Mouse (Mus musculus) T-cell, adult 2 months (primary cell): ENCODE measurements around the gene Taf6l.

Experiments used
- DNase-seq: peaks from one replicate; pipeline ENCODE4 v3.0.0; 2022; ENCODE audit warnings: low spot score

Gene Taf6l

DNA sequence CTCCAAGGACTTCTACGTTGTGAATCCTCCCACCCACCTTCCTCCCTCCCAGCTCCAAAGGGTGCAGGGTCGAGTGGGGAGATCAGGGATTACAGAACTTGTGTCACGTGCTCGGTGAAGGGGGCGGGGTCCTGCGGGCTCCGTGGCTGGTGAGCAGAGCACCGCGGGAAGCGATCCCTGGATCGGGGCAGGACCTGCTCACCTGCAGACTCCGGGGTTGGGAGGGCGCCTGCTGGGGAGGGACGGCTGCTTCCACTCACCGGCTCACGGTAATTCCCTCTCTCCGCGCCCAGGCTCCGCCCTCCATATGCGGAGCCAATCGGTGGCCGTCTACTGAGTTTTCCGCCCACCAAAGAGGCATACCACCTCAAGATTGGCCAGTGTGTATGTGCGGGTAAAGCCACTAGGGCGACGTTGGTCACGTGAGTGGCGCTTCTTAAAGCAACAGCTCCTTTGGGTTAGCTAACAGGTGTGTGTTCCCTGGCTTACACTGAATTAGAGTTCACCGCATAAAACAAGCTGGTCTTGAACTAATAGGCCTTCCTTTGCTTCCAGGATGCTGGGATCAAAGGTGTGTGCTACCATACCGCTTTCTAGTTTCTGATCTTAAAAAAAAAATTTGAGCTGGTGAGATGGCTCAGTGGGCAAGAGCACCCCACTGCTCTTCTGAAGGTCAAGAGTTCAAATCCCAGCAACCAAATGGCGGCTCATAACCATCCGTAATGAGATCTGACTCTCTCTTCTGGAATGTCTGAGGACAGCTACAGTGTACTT lies at the start of gene Taf6l:
Gene Taf6l (minus strand): TSS at position 410 of the 774 bp plus-strand sequence.
- DNase-seq: peak; percentile 93

GRCm38 (mm10) chr19:8832971-8833370 lies 46.8 kb upstream of the Taf6l start:
- no peak for DNase-seq

DNA sequence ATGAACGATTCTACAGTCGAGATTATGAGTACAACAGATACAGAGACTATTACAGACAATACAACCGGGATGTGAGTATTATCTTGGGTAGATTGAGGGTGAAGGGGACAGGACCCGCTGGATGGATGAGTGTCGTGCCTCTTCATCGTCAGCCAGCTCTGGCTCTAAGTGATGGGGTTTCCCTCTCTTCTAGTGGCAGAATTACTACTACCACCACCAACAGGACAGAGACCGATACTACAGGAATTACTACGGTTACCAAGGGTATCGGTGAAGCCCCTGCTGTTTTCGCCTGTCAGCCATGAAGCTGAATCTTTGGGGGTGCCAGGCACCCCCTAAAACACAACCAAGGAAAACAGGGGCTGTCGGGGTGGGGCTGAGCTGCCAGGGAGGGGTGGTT lies 45.0 kb upstream of the Taf6l start:
- no peak for DNase-seq

DNA sequence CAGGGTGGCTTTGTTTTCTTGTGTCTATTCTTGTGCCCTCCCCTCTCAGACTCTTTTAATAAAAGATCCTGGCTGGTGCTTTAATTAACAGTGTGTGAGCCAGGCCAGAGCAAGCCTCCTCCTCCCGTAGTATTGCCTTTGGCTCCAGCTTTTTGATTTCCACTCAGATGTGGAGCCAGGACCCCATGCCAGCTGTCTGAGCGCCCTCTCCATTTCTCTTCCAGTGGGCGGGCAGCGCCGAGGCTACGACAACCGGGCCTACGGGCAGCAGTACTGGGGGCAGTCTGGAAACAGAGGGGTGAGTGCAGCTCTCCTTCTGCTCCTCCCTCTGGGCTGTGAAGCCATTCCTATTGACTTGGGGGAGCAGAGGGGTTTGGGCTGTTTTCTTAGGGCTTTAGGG lies 44.4 kb upstream of the Taf6l start:
- no peak for DNase-seq

- DNase-seq: no peak
Measured at GRCm38 (mm10) chr19:8829660-8830059, 43.4 kb upstream of the Taf6l start, which contains the start of gene AC129217.1. TSS of gene AC129217.1 (plus strand) at chr19:8829773.

DNA sequence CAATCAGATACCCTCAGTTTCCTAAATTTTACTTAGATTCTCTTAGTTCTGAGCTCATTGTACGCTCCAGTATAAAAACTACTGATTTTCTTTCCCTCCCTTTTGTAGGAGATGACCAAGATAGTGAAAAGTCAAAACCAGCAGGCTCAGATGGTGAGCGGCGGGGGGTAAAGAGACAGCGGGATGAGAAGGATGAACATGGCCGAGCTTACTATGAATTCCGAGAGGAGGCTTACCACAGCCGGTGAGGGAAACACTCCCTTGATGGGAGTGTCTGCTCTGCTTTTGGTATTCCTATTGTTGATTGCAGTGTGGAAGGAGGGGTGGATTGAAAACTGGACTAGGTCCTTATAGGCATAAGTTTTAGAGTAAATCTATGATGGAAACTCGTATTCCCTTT lies 36.5 kb upstream of the Taf6l start:
- DNase-seq: no peak

DNA sequence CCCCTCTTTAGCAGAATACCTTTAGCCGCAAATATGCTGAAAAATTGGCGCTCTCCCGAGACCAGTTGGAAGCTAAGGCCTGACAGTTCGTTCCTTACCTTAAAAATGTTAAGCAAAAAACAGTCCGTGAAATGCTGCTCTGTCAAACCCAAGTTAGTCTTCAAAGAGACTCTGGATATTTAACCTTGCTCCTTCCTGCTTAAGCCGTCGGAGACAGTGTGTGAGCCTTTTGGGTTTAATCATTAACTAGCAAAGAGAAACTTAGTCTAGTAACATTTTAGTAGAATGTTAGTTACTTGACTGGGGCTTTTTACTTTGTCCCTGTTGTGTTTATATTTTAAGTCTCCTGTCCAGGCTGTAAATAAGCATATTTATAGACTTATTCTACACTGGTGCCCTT lies 34.9 kb upstream of the Taf6l start:
- no peak for DNase-seq

- no peak for DNase-seq
Measured at GRCm38 (mm10) chr19:8820424-8820956, 34.3 kb upstream of the Taf6l start.

DNA sequence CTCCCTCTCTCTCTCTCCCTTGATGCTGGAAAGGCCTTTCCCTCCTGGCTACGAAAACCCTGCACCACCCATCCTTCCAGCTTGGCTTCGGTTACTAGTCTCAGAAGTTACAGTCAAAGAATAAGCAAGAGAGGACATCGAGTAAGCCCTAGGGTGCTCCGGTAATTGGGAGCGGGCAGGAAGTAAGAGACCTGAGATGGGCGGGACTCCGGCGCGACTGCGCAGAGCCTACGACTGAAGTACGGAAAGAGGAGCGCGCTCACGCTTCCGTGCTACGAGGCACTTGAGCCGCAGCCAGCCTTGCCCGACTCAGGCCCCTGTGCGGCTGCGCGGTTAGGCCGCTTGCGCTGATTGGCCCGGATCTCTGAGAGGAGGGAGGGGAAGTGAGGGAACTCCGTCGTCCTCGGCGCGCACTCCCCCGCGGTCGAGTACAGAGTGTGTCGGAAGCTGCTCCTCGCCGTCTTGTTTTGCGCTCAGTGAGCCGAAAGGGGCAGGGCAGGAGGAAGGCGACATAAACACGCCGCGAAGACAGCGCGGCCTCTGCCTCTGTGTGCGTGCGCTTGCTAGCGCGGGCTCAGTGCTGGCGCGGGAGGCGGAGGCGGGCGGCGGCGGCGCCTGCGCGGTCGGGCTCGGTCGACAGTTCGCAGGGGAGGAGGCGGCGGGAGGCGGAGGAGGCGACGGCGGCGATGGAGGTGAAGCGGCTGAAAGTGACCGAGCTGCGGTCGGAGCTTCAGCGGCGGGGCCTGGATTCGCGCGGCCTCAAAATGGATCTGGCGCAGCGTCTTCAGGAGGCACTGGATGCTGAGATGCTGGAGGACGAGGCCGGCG lies 33.6 kb upstream of the Taf6l start, which contains the start of gene Hnrnpul2:
Gene Hnrnpul2 (plus strand): TSS at position 415 of the 828 bp plus-strand sequence.
- DNase-seq: peak; percentile 100

DNA sequence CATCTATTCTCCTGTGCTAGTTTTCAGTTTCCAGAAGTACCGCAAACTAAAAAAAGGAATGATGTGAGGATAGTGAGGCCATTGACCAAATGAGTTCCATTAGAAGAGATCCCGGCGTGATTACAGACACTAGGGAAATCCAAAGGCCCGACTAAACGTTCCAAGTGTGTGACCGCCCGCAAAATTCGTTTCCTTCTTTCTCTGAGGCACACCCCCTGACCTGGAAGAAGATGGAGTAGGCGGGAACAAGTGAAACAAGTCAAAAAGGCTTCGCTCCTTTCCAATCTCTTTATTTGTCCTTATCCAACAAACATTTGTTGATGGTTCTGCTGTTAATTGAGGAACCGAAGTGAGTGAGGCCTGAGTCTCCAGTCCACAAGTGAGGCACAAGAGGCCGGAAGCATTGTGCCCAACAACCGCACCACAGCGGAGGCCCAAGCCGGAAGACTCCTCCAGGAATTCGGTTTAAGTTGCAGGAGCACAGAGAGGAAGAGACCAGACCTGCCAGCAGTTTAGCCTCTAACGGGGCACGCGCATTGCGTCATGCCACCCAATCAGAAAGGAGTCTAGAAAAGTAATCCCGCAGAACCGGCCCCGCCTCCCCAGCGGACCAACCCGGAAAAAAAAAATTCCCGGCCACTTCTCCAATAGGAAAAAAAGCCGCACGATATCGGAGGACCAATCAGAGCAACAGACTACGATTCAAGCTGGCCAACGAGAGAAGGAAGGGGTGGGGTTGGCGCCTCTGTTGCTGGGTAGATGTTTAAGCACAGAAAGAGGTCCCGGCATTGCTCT lies 32.8 kb upstream of the Taf6l start, which contains the start of gene Ttc9c:
Gene Ttc9c (minus strand): TSS at position 533 of the 795 bp plus-strand sequence.
- DNase-seq: peak; percentile 88

- DNase-seq: no peak
Measured at GRCm38 (mm10) chr19:8818301-8818798, 32.1 kb upstream of the Taf6l start.

DNA sequence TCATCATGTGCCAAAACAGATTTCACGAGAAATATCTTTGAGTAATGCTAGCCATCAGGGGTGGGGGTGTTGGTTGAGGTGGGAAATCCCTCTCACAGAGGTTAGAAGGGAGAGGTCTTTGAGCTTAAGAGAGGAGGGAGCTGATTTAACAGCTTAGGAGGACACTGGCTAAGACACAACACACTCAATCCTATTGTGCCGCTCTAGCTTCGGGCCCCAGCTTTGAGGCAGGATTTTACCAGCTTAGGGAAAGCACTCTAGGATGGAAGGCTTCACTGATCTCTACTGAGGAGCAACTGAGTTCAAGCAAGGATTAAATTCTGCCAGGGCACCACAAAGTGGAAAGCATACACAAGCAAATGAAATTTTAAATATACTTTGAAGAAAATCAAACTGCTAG lies 30.8 kb upstream of the Taf6l start:
- no peak for DNase-seq

- DNase-seq: no peak
Measured at GRCm38 (mm10) chr19:8815812-8816211, 29.6 kb upstream of the Taf6l start.

DNA sequence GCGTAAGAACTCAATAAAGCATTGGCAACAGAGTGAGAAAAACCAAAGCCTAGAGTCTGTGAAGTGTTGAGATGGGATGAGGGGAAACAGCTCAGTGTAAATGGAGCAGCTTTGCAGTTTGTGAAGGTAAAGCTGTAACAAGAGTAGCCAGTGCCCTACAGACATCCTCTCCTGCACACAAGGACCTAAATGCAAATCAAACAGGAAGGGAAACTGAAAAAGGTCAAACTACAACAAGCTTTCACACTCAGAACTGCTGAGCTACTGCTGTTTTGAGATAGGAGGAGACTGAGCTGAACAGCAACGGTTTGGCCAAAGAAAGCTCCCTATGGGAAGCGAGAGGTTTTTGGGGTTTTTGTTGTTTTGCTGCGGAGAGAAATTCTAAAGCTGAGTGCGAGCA lies 20.6 kb upstream of the Taf6l start:
- no peak for DNase-seq

DNA sequence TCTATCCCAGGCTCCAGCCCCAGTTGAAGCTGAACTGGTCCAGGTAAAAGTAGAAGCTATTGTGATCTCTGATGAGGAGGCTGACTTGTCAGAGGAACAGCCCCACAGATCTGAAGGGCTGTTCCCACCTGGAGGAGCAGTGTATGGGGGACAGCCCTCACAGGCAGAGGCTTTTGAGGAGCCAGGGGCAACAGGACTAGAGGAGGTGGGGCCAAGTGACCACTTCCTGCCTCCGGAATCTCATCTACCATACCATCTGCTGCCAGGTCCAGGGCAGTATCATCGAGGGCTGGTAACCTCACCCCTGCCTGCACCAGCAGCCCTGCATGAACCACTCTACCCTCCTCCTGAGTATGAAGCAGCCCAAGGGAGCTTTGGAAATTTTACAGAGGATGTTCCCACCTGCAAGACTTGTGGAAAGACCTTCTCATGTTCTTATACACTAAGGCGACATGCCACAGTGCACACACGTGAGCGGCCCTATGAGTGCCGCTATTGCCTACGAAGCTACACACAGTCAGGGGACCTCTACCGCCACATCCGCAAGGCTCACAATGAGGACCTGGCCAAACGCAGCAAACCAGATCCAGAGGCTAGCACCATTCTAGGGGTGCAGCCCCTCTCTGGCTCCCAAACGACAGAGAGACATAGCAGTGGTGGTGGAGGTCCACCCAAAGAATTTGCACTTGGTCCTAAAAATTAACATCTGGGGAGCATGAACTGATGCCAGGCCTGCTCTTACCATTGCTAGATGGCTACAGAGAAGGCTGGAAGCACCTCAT lies 17.9 kb upstream of the Taf6l start:
- no peak for DNase-seq

DNA sequence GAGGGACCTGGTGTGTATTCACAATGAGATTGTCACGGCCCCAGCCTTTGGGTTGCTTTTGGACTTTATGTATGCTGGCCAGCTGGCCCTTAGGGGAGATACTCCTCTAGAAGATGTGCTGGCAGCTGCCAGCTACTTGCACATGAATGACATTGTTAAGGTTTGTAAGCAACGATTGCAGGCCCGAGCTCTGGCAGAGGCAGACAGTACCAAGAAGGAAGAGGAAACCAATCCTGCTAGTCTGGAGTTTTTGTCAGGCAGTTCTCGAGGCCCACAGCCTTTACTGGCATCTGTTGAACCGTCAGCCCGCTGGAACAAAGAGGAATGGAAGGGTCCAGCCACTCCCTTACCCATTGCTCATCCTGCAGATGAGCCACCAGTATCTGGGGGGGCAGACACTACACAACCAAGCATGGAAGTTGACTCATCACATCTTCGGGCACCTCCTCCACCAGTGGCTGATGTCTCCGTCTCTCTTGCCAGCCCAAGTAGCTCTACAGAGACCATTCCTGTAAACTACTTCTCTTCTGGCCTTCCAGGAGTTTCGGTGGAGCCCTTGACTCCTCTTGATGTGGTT lies 17.1 kb upstream of the Taf6l start:
- no peak for DNase-seq

GRCm38 (mm10) chr19:8802130-8802821 lies 16.1 kb upstream of the Taf6l start, which contains the start of gene Zbtb3:
TSS of gene Zbtb3 (plus strand) at chr19:8802555.
- DNase-seq: peak; percentile 94

DNA sequence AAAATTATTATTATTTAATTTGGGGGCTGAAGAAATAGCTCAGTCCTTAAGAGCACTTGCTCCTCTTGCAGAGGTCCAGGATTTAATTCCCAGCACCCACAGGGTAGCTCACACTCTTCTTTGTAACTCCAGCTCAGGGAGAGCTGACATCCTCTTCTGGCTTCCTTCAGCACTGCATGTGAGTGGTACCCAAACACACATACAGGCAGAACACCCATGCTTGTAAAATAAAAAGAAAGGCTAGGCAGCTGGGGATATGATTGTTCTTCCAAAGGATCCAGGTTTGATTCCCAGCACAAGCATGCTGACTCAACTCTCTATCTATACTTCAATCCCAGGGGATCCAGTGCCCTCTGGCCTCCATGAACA lies 12.7 kb upstream of the Taf6l start:
- no peak for DNase-seq

- peak; percentile 92 for DNase-seq
Measured at GRCm38 (mm10) chr19:8798264-8798946, 12.2 kb upstream of the Taf6l start, which contains the start of gene Polr2g. TSS of gene Polr2g (minus strand) at chr19:8798577.
